Mouse (Mus musculus): ENCODE results near the gene 4921501E09Rik.
"Not testable (repeated sequence)": the region's sequence is repeated elsewhere in the genome, so short reads cannot be mapped to it uniquely, and the experiment has no call there.

The 4921501E09Rik gene

GRCm38 (mm10) chr17:33067958-33068357 is at the start of gene 4921501E09Rik:
TSS of gene 4921501E09Rik (minus strand) at chr17:33068058.
- DNase-seq, result no peak

GRCm38 (mm10) chr17:33097396-33097795 is 29.5 kb upstream of the 4921501E09Rik start:
- DNase-seq, result no peak

- peak; percentile 75 for DNase-seq
These were observed 24.7 kb upstream of the 4921501E09Rik start for GRCm38 (mm10) chr17:33092391-33093193.

GRCm38 (mm10) chr17:33091630-33092029 is 23.8 kb upstream of the 4921501E09Rik start:
- DNase-seq, result no peak

- DNase-seq, result peak; percentile 86
These were observed 21.5 kb upstream of the 4921501E09Rik start, which contains the start of gene Zfp563 for GRCm38 (mm10) chr17:33089220-33089949. TSS of gene Zfp563 (plus strand) at chr17:33089310.

GRCm38 (mm10) chr17:33063001-33063400 is 4.9 kb downstream of the 4921501E09Rik start:
- no peak for DNase-seq

- no peak for DNase-seq
These were observed 9.1 kb downstream of the 4921501E09Rik start for GRCm38 (mm10) chr17:33058791-33059190.

- peak; percentile 71 for DNase-seq
These were observed 34.7 kb downstream of the 4921501E09Rik start, which contains the start of gene Zfp763 for GRCm38 (mm10) chr17:33032900-33033891. TSS of gene Zfp763 (minus strand) at chr17:33033402.

GRCm38 (mm10) chr17:33032376-33032775 is 35.5 kb downstream of the 4921501E09Rik start:
- DNase-seq, result no peak

- not testable (repeated sequence) for DNase-seq
These were observed 47.4 kb downstream of the 4921501E09Rik start for GRCm38 (mm10) chr17:33020434-33020833.

All from right cerebral cortex, postnatal 4 days (tissue).